Mouse (Mus musculus) ES-E14 (cell line): ENCODE data around the gene Shld2.

ENCODE experiments used
- CHD2 ChIP-seq: IDR thresholded peaks from 2 replicates; pipeline ENCODE4 v1.6.1; 2014; ENCODE audit warnings: mild to moderate bottlenecking, low read depth, low read length, inconsistent platforms
- HCFC1 ChIP-seq: IDR thresholded peaks from 2 replicates; pipeline ENCODE4 v1.6.1; 2012; ENCODE audit warnings: low read length, inconsistent platforms, borderline replicate concordance; ENCODE audit not compliant: insufficient read depth
- ZC3H11A ChIP-seq: IDR thresholded peaks from 2 replicates; pipeline ENCODE4 v1.6.1; 2012; ENCODE audit warnings: low read depth, mild to moderate bottlenecking, inconsistent platforms, low read length, borderline replicate concordance
- ZNF384 ChIP-seq: IDR thresholded peaks from 2 replicates; pipeline ENCODE4 v1.6.1; 2012; ENCODE audit warnings: low read depth, low read length, inconsistent platforms

GRCm38 (mm10) chr14:34280798-34281197 is 29.5 kb downstream of the Shld2 start:
- TF ChIP-seq CHD2 (no peak), ZNF384 (no peak), ZC3H11A (no peak), HCFC1 (no peak)
